Mouse (Mus musculus): ENCODE measurements around the gene Gm49378.

Gm49378 gene

GRCm38 (mm10) chr14:55629312-55629711 is 8.4 kb downstream of the Gm49378 start:
- DNase-seq: peak; percentile 62 to 69

- no peak for DNase-seq
These were observed 9.4 kb downstream of the Gm49378 start for GRCm38 (mm10) chr14:55628077-55628827.

GRCm38 (mm10) chr14:55618486-55619195 is 19.1 kb downstream of the Gm49378 start:
- DNase-seq: peak; percentile 78 to 81

GRCm38 (mm10) chr14:55617822-55618221 is 19.9 kb downstream of the Gm49378 start, which contains the start of gene Rec8:
Rec8 (plus strand) TSS chr14:55618037.
- DNase-seq: peak; percentile 71 to 73

GRCm38 (mm10) chr14:55616844-55617243 is 20.9 kb downstream of the Gm49378 start:
- DNase-seq: no peak

GRCm38 (mm10) chr14:55615876-55616275 is 21.8 kb downstream of the Gm49378 start:
- DNase-seq: no peak

- DNase-seq: no peak
These were observed 23.0 kb downstream of the Gm49378 start for GRCm38 (mm10) chr14:55614565-55615178.

- DNase-seq: no peak
These were observed 24.3 kb downstream of the Gm49378 start for GRCm38 (mm10) chr14:55613346-55613745.

- DNase-seq: no peak
These were observed 29.4 kb downstream of the Gm49378 start for GRCm38 (mm10) chr14:55608339-55608738.

- no peak for DNase-seq
These were observed 31.8 kb downstream of the Gm49378 start for GRCm38 (mm10) chr14:55605743-55606459.

GRCm38 (mm10) chr14:55604823-55605222 is 32.9 kb downstream of the Gm49378 start:
- DNase-seq: no peak

- peak; percentile 90 to 92 for DNase-seq
These were observed 33.8 kb downstream of the Gm49378 start for GRCm38 (mm10) chr14:55603633-55604576.

- no peak for DNase-seq
These were observed 34.4 kb downstream of the Gm49378 start, which contains the start of gene Irf9 for GRCm38 (mm10) chr14:55603271-55603632. Irf9 (plus strand) TSS chr14:55603571.

- DNase-seq: no peak
These were observed 38.9 kb downstream of the Gm49378 start for GRCm38 (mm10) chr14:55598521-55599390.

- peak; percentile 68 to 69 for DNase-seq
These were observed 41.5 kb downstream of the Gm49378 start for GRCm38 (mm10) chr14:55596036-55596690.

GRCm38 (mm10) chr14:55592226-55592625 is 45.5 kb downstream of the Gm49378 start:
- DNase-seq: peak; percentile 53 to 65

- peak; percentile 94 to 95 for DNase-seq
These were observed 46.3 kb downstream of the Gm49378 start, which contains the start of gene Rnf31 for GRCm38 (mm10) chr14:55591331-55591891. Rnf31 (plus strand) TSS chr14:55591708.

GRCm38 (mm10) chr14:55590748-55591330 is 46.9 kb downstream of the Gm49378 start, which contains the start of gene Psme2:
Psme2 (minus strand) TSS chr14:55591113.
- DNase-seq: peak; percentile 93 to 96

All from cerebellum, postnatal 10 days (tissue).